ENCODE assay signal across 8 mouse cellular contexts in genomic region chr6:17763963-17764659, GRCm38 (mm10).
DNase-seq lines count a peak whose midpoint lies in the region; TF ChIP-seq lines count a peak whose summit lies in the region.

No protein-coding gene starts in this region.

- H3K27ac ChIP-seq in cortical plate, adult 2 months (ENCODE audit: insufficient read depth, low read length) = peak overlapping the region; percentile 1; the same call in 1 of the 2 replicates

- H3K4me1 ChIP-seq in cortical plate, adult 2 months (ENCODE audit: control insufficient read depth, insufficient read depth, low read length) = peaks cover 12% of the 10 kb centered on the region

- no peaks in the 10 kb centered on the region for H3K36me3 ChIP-seq in myocyte (ENCODE audit: control insufficient read depth, insufficient read depth)

- H3K4me3 ChIP-seq in cortical plate, adult 2 months (ENCODE audit: insufficient read depth, low read length) = no peak overlapping the region
- H3K4me3 ChIP-seq in myocyte = no peak overlapping the region

- H3K79me2 ChIP-seq in myocyte (ENCODE audit: control insufficient read depth, insufficient read depth) = peaks cover 19% of the 10 kb centered on the region

- no peak for TF ChIP-seq CTCF in cortical plate, adult 2 months (IDR thresholded peaks at IDR 0.05; ENCODE audit: extremely low read depth, insufficient read depth, low read length)

- intact Hi-C loops in left cerebral cortex, postnatal 4 days (cut with DNase I) = no loop called here

- no peaks in the 10 kb centered on the region for H3K27me3 ChIP-seq in myocyte (ENCODE audit: control insufficient read depth, insufficient read depth, insufficient read length)

- no peak for TF ChIP-seq POLR2A in cortical plate, adult 2 months (IDR thresholded peaks at IDR 0.05; ENCODE audit: extremely low read depth, insufficient read depth, low read length)
- TF ChIP-seq POLR2A in myocyte (IDR thresholded peaks at IDR 0.05; ENCODE audit: insufficient read length, low read depth) = no peak

- DNase-seq in left cerebral cortex, adult 11 months (ENCODE audit: low spot score) = peak; percentile 77
- DNase-seq in left cerebral cortex, postnatal 4 days = no peak
- peak; percentile 67 to 90 for DNase-seq in layer of hippocampus, adult 18-20 months (ENCODE audit: low spot score in 2 of 2)
- no peak for DNase-seq in spleen, adult 18-20 months
- no peak for DNase-seq in ovary, adult 18-20 months (ENCODE audit: low spot score)
- DNase-seq in embryo, embryonic 10.5 days (ENCODE audit: low spot score) = no peak

- no peak overlapping the region for H3ac ChIP-seq in myocyte (ENCODE audit: control insufficient read depth, insufficient read length)

- peak overlapping the region; percentile 70 for H3K4me2 ChIP-seq in myocyte (ENCODE audit: low read depth)

TF ChIP-seq in myocyte, 11 proteins besides CTCF, POLR2A, EP300 and RAD21:
- TF ChIP-seq TCF12 (IDR thresholded peaks at IDR 0.05; ENCODE audit: insufficient read depth, poor library complexity, severe bottlenecking) (no peak), CEBPB (IDR thresholded peaks at IDR 0.05; ENCODE audit: insufficient read depth, poor library complexity, severe bottlenecking) (0 out of 2 replicates have a peak, but pooled peaks have one; percentile 32)
TF ChIP-seq in myocyte: peak in this region for 1.

Comparison
In these comparisons a context has a peak if more than half of its experiments do, and no peak if none do; other contexts are left out.
1. DNase-seq: peak in left cerebral cortex, adult 11 months (single experiment) and layer of hippocampus, adult 18-20 months (2 of 2); none in left cerebral cortex, postnatal 4 days (single experiment), spleen, adult 18-20 months (0 of 2), ovary, adult 18-20 months (single experiment) and embryo, embryonic 10.5 days (single experiment).